Mouse (Mus musculus) large intestine, adult 2 months (tissue): Measurements from ENCODE around the gene Wdr90. TPM values are rescaled to one million over a fixed set of nuclear protein-coding genes. Genes with fewer than 3 reads are reported as not detected.
A peak's percentile ranks its signal among the peaks of the same experiment; 100 is the strongest.
"Not testable (repeated sequence)": the region's sequence is repeated elsewhere in the genome, so short reads cannot be mapped to it uniquely, and the experiment has no call there.

ENCODE experiments used
- DNase-seq: peaks from one replicate; pipeline ENCODE4 v3.0.0-alpha.2; 2012; ENCODE audit warnings: low read depth, low spot score
- WGBS: fragments of 180-500 bp; shearing (Covaris S2); methylation state at CpG from one replicate; pipeline ENCODE4 v1.1.7; 2018; 5-methylcytosine and 5-hydroxymethylcytosine counted together
- polyA plus RNA-seq: library from polyadenylated mRNA; depleted of rRNA; stranded (reverse); fragments of >200 nt; gene quantifications from 2 replicates; pipeline ENCODE4 v1.2.3, GENCODE M21; 2012

Gene Wdr90
- polyA plus RNA-seq, 1 experiment, result 18.6 TPM

- 90% methylated on average over 32 of the region's 32 CpGs for WGBS
These were observed 16.7 kb upstream of the Wdr90 start for GRCm38 (mm10) chr17:25877741-25878610.

GRCm38 (mm10) chr17:25877025-25877424 is 15.7 kb upstream of the Wdr90 start:
- no peak for DNase-seq
- WGBS, result 94% methylated on average over 3 of the region's 3 CpGs

More at GRCm38 (mm10) chr17:25877741-25878610, 16.7 kb upstream of the Wdr90 start:
- no peak for DNase-seq

- no peak for DNase-seq
- WGBS, result 46% methylated on average over 10 of the region's 10 CpGs
These were observed 15.1 kb upstream of the Wdr90 start for GRCm38 (mm10) chr17:25876347-25876915.

GRCm38 (mm10) chr17:25875171-25876136 is 14.2 kb upstream of the Wdr90 start:
- 1% methylated on average over 59 of the region's 59 CpGs for WGBS
- DNase-seq, result peak; percentile 57

- peak; percentile 80 for DNase-seq
- under 1% methylated on average over 25 of the region's 25 CpGs for WGBS
These were observed 13.4 kb upstream of the Wdr90 start, which contains the start of gene Mettl26 for GRCm38 (mm10) chr17:25874721-25875170. Mettl26 (plus strand) TSS chr17:25875074.

- 12% methylated on average over 14 of the region's 14 CpGs for WGBS
- DNase-seq, result no peak
These were observed 12.9 kb upstream of the Wdr90 start for GRCm38 (mm10) chr17:25874148-25874720.

- DNase-seq, result no peak
- WGBS, result 83% methylated on average over 11 of the region's 11 CpGs
These were observed 12.3 kb upstream of the Wdr90 start for GRCm38 (mm10) chr17:25873405-25874147.

GRCm38 (mm10) chr17:25872676-25873075 is 11.4 kb upstream of the Wdr90 start:
- no peak for DNase-seq
- 96% methylated on average over 3 of the region's 3 CpGs for WGBS

- DNase-seq, result not testable (repeated sequence)
These were observed 10.3 kb upstream of the Wdr90 start for GRCm38 (mm10) chr17:25871566-25871965.

- WGBS, result 87% methylated on average over 2 of the region's 2 CpGs
- DNase-seq, result no peak
These were observed 8.7 kb upstream of the Wdr90 start for GRCm38 (mm10) chr17:25869954-25870353.

GRCm38 (mm10) chr17:25869498-25869897 is 8.2 kb upstream of the Wdr90 start:
- no peak for DNase-seq
- 88% methylated on average over 8 of the region's 8 CpGs for WGBS

GRCm38 (mm10) chr17:25868601-25869191 is 7.4 kb upstream of the Wdr90 start, which contains the start of gene Mcrip2:
Mcrip2 (minus strand) TSS chr17:25868764.
- WGBS, result under 1% methylated on average over 23 of the region's 24 CpGs
- no peak for DNase-seq

- DNase-seq, result no peak
- WGBS, result 1% methylated on average over 42 of the region's 42 CpGs
These were observed 6.7 kb upstream of the Wdr90 start for GRCm38 (mm10) chr17:25867836-25868600.

GRCm38 (mm10) chr17:25867509-25867835 is 6.2 kb upstream of the Wdr90 start:
- no peak for DNase-seq
- 6% methylated on average over 7 of the region's 7 CpGs for WGBS

GRCm38 (mm10) chr17:25866172-25866571 is 4.9 kb upstream of the Wdr90 start:
- WGBS, result 63% methylated on average over 3 of the region's 3 CpGs
- DNase-seq, result no peak

GRCm38 (mm10) chr17:25865288-25865687 is 4.0 kb upstream of the Wdr90 start:
- no peak for DNase-seq
- 22% methylated on average over 11 of the region's 11 CpGs for WGBS

- WGBS, result 80% methylated on average over 14 of the region's 14 CpGs
- no peak for DNase-seq
These were observed 3.0 kb upstream of the Wdr90 start for GRCm38 (mm10) chr17:25864311-25864710.

GRCm38 (mm10) chr17:25863681-25864080 is 2.4 kb upstream of the Wdr90 start:
- WGBS, result 39% methylated on average over 6 of the region's 6 CpGs
- DNase-seq, result no peak
